Mouse (Mus musculus): ENCODE data around the gene Vdr. TPM values are rescaled to one million over a fixed set of nuclear protein-coding genes. Genes with fewer than 3 reads are reported as not detected.

Gene Vdr
- polyA plus RNA-seq, 2 experiments: 0.11 to 0.15 TPM

DNA sequence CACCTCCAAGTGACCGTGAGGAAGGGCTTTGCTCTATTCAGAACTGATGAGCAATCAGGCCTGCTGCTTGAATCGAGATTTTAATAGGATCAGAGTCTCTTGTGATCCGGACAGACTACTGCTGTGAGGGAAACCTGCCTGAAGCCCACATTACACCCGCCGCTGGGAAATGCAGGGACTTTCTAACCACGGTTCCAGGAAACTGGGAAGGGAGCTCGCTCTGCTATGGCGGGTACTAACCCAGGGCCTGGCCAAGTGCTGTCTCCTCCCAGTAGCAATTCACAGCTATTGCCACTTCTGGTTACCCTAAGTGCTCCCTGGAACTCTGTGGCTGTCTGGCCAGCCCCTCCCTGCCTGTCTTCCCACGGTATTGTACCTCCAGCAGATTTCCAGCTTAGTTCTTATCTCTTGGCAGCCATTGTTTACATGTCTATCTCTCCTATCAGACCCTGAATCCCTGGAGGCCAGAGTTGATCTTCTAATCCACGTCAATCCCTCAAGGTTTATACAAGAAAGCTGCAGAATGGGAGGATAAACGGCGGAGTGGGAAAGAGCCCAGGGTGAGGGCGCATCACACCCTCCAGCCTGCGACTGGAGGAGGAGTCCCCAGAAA, 47.4 kb downstream of the Vdr start:
- TF ChIP-seq EP300 (IDR thresholded peaks at IDR 0.05; ENCODE audit: low read depth): no peak
- TF ChIP-seq CTCF (IDR thresholded peaks at IDR 0.05; ENCODE audit: low read depth): no peak
- ATAC-seq (ENCODE audit: insufficient read depth): no peak

DNA sequence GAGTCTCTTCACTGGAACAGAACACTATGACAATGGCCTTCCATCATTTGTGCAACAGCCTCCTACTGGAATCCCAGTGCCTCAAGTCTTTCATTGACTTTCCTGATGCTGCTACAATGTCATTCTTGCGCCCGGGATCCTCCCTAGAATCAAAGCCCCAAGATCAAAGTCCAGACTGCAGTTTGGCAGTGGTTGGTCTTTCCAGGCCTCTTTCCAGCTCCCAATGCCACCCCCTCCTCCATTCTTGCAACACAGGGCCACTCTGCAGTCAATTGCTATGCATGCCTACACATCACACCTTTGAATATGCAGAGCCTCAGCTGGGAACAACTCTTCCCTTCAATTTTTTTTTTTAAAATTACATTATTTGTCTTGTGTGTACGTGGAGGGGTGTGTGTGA, 50.1 kb downstream of the Vdr start:
- no peak for DNase-seq (ENCODE audit: low read depth in 3 of 3, low spot score in 3 of 3)

More for the DNA sequence above, 47.4 kb downstream of the Vdr start:
- no peak for DNase-seq (ENCODE audit: low read depth in 3 of 3, low spot score in 3 of 3)
- H3K4me3 ChIP-seq (ENCODE audit: insufficient read depth in 1 of 2, low read depth in 2 of 2, low read length in 2 of 2): no peak overlapping the region
- no peak overlapping the region for H3K9ac ChIP-seq (replicated peaks)
- H3K4me2 ChIP-seq (ENCODE audit: low read depth): no peak overlapping the region
- peaks cover 0 to 8% of the 10 kb centered on the region in 2 experiments; a peak in 2 of 4 replicates for H3K4me1 ChIP-seq (replicated peaks; ENCODE audit: control insufficient read depth in 2 of 2, insufficient read depth in 2 of 2, low read length in 1 of 2)
- H3K27me3 ChIP-seq (ENCODE audit: control insufficient read depth, insufficient read depth, low read length): no peaks in the 10 kb centered on the region
- no peak overlapping the region for H3K27ac ChIP-seq
- no peaks in the 10 kb centered on the region for H3K36me3 ChIP-seq (replicated peaks; ENCODE audit: control insufficient read depth, insufficient read depth, low read depth)
- 45% methylated on average over 14 of the region's 14 CpGs for WGBS (ENCODE audit: insufficient replicate concordance)
- no peaks in the 10 kb centered on the region for H3K9me3 ChIP-seq (ENCODE audit: control insufficient read depth, low read length)

DNA sequence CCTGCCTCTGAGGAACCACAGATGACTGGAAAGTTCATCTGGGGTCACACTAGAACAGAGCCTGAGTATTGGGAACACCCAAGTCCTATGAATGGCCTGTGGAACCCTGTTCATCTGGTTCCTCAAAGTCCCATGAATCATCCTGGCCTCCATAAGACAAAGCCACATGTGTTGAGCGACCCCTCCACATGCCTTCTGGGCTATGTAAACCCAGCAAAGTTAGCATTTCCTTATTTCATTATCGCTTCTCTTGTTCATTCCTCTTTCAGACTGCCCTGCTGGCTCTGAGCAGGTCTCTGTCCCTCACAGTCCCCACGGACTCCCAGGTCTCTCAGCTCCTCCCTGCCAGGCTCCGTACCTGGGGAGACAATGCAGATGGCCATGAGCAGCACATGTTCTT, 52.0 kb downstream of the Vdr start:
- Histone ChIP-seq H3K27ac (no peak overlapping the region), H3K4me2 (ENCODE audit: low read depth) (no peak overlapping the region), H3K9ac (replicated peaks) (no peak overlapping the region), H3K4me3 (ENCODE audit: insufficient read depth in 1 of 2, low read depth in 2 of 2, low read length in 2 of 2) (no peak overlapping the region), H3K27me3 (ENCODE audit: control insufficient read depth, insufficient read depth, low read length) (no peaks in the 10 kb centered on the region), H3K9me3 (ENCODE audit: control insufficient read depth, low read length) (no peaks in the 10 kb centered on the region), H3K4me1 (replicated peaks; ENCODE audit: control insufficient read depth in 2 of 2, insufficient read depth in 2 of 2, low read length in 1 of 2) (no peaks in the 10 kb centered on the region), H3K36me3 (replicated peaks; ENCODE audit: control insufficient read depth, insufficient read depth, low read depth) (no peaks in the 10 kb centered on the region)
- DNase-seq (ENCODE audit: low read depth in 3 of 3, low spot score in 3 of 3): no peak
- no peak for ATAC-seq (ENCODE audit: insufficient read depth)
- TF ChIP-seq EP300 (IDR thresholded peaks at IDR 0.05; ENCODE audit: low read depth) (no peak), CTCF (IDR thresholded peaks at IDR 0.05; ENCODE audit: low read depth) (no peak)
- WGBS (ENCODE audit: insufficient replicate concordance): 66% methylated on average over 4 of the region's 4 CpGs

More for the DNA sequence above, 50.1 kb downstream of the Vdr start:
- H3K27ac ChIP-seq: no peak overlapping the region
- H3K4me2 ChIP-seq (ENCODE audit: low read depth): no peak overlapping the region
- no peaks in the 10 kb centered on the region for H3K36me3 ChIP-seq (replicated peaks; ENCODE audit: control insufficient read depth, insufficient read depth, low read depth)
- TF ChIP-seq EP300 (IDR thresholded peaks at IDR 0.05; ENCODE audit: low read depth) (no peak), CTCF (IDR thresholded peaks at IDR 0.05; ENCODE audit: low read depth) (no peak)
- whole genome bisulfite sequencing (ENCODE audit: insufficient replicate concordance): 75% methylated on average over 3 of the region's 3 CpGs
- H3K4me3 ChIP-seq (ENCODE audit: insufficient read depth in 1 of 2, low read depth in 2 of 2, low read length in 2 of 2): no peak overlapping the region
- H3K9ac ChIP-seq (replicated peaks): no peak overlapping the region
- no peaks in the 10 kb centered on the region for H3K27me3 ChIP-seq (ENCODE audit: control insufficient read depth, insufficient read depth, low read length)
- H3K9me3 ChIP-seq (ENCODE audit: control insufficient read depth, low read length): no peaks in the 10 kb centered on the region
- H3K4me1 ChIP-seq (replicated peaks; ENCODE audit: control insufficient read depth in 2 of 2, insufficient read depth in 2 of 2, low read length in 1 of 2): peaks cover 0 to 8% of the 10 kb centered on the region in 2 experiments; a peak in 2 of 4 replicates
- ATAC-seq (ENCODE audit: insufficient read depth): no peak

DNA sequence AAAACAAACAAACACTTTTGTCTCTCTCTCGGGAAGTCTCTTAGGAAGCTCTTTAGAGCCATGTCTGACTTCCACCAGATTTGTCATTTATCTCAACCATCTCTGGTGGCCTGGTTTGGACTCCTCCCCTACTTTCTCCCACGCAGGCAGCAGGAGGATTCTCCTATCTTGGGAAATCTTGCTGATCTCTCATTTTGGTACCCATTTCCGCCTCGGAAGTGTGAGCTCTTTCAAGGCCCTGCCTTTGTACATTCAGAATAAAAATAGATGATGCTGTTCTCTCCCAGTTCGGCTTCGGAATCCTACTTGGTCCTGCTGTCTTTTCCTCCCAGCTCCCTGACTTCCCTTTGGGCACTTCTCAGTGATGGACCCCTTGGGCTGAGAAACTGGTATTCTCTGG, 55.9 kb downstream of the Vdr start:
- Histone ChIP-seq H3K36me3 (replicated peaks; ENCODE audit: control insufficient read depth, insufficient read depth, low read depth) (no peaks in the 10 kb centered on the region), H3K9ac (replicated peaks) (no peak overlapping the region), H3K27me3 (ENCODE audit: control insufficient read depth, insufficient read depth, low read length) (no peaks in the 10 kb centered on the region), H3K4me3 (ENCODE audit: insufficient read depth in 1 of 2, low read depth in 2 of 2, low read length in 2 of 2) (no peak overlapping the region), H3K9me3 (ENCODE audit: control insufficient read depth, low read length) (no peaks in the 10 kb centered on the region), H3K4me1 (replicated peaks; ENCODE audit: control insufficient read depth in 2 of 2, insufficient read depth in 2 of 2, low read length in 1 of 2) (peaks cover 15 to 21% of the 10 kb centered on the region in 2 experiments), H3K27ac (no peak overlapping the region), H3K4me2 (ENCODE audit: low read depth) (no peak overlapping the region)
- WGBS (ENCODE audit: insufficient replicate concordance): 41% methylated on average over 6 of the region's 6 CpGs
- TF ChIP-seq CTCF (IDR thresholded peaks at IDR 0.05; ENCODE audit: low read depth) (no peak), EP300 (IDR thresholded peaks at IDR 0.05; ENCODE audit: low read depth) (no peak)
- DNase-seq (ENCODE audit: low read depth in 3 of 3, low spot score in 3 of 3) (no peak), ATAC-seq (ENCODE audit: insufficient read depth) (no peak)

DNA sequence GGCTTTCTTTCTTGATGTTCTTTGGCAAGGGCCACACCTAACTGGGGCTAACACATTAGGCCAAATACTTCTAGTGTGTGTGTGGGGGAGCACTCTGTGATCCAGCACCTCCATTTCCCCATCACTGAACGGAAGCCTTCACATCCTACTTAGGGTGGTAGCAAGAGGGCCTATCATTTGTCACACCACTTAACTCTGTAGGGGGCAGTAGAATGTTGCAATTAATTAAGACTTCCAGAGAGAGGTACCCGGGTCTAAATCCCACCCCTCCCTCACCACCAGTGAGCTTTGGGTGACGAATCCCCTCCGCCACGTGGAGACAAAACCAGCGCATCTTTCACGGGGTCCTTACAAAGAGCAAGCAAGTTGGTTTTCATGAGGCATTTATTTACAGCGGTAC, 56.4 kb downstream of the Vdr start:
- ATAC-seq (ENCODE audit: insufficient read depth) (no peak), DNase-seq (ENCODE audit: low read depth in 3 of 3, low spot score in 3 of 3) (no peak)
- peaks cover 17 to 25% of the 10 kb centered on the region in 2 experiments for H3K4me1 ChIP-seq (replicated peaks; ENCODE audit: control insufficient read depth in 2 of 2, insufficient read depth in 2 of 2, low read length in 1 of 2)

More for the DNA sequence above, 56.4 kb downstream of the Vdr start:
- Histone ChIP-seq H3K9ac (replicated peaks) (no peak overlapping the region), H3K9me3 (ENCODE audit: control insufficient read depth, low read length) (no peaks in the 10 kb centered on the region), H3K27me3 (ENCODE audit: control insufficient read depth, insufficient read depth, low read length) (no peaks in the 10 kb centered on the region), H3K4me2 (ENCODE audit: low read depth) (no peak overlapping the region), H3K27ac (no peak overlapping the region), H3K36me3 (replicated peaks; ENCODE audit: control insufficient read depth, insufficient read depth, low read depth) (no peaks in the 10 kb centered on the region), H3K4me3 (ENCODE audit: insufficient read depth in 1 of 2, low read depth in 2 of 2, low read length in 2 of 2) (no peak overlapping the region)
- WGBS (ENCODE audit: insufficient replicate concordance): 35% methylated on average over 8 of the region's 8 CpGs
- no peak for TF ChIP-seq EP300 (IDR thresholded peaks at IDR 0.05; ENCODE audit: low read depth)
- 0 out of 2 replicates have a peak, but pooled peaks have one; percentile 11 for TF ChIP-seq CTCF (IDR thresholded peaks at IDR 0.05; ENCODE audit: low read depth)

All from liver, embryonic 14.5 days (tissue).